Mouse (Mus musculus) adrenal gland, adult (tissue): Measurements from ENCODE around the gene Il34.

Experiments
- DNase-seq, 2 experiments: peaks; one replicate each; pipeline ENCODE4 v3.0.0; 2022 to 2023; ENCODE audit warnings: low spot score in 1 of 2; ENCODE audit not compliant: inconsistent age in 2 of 2

The Il34 gene

GRCm38 (mm10) chr8:110741816-110742451 lies 63.8 kb downstream of the Il34 start:
- no peak for DNase-seq

- no peak for DNase-seq
Observed at GRCm38 (mm10) chr8:110740629-110741175, 65.0 kb downstream of the Il34 start.

GRCm38 (mm10) chr8:110738591-110739195 lies 67.0 kb downstream of the Il34 start:
- no peak for DNase-seq

- no peak for DNase-seq
Observed at GRCm38 (mm10) chr8:110733036-110733435, 72.7 kb downstream of the Il34 start.

- no peak for DNase-seq
Observed at GRCm38 (mm10) chr8:110731346-110731859, 74.3 kb downstream of the Il34 start.

GRCm38 (mm10) chr8:110726893-110727292 lies 78.8 kb downstream of the Il34 start:
- DNase-seq, result peak; percentile 56 to 84

- peak in 1 of 2 experiments; percentile 69 for DNase-seq
Observed at GRCm38 (mm10) chr8:110725084-110725838, 80.5 kb downstream of the Il34 start.

GRCm38 (mm10) chr8:110724493-110724892 lies 81.2 kb downstream of the Il34 start:
- no peak for DNase-seq

- no peak for DNase-seq
Observed at GRCm38 (mm10) chr8:110722414-110723011, 83.2 kb downstream of the Il34 start.

GRCm38 (mm10) chr8:110721606-110722413 lies 83.9 kb downstream of the Il34 start:
- peak in 1 of 2 experiments; percentile 85 for DNase-seq

GRCm38 (mm10) chr8:110720685-110721598 lies 84.8 kb downstream of the Il34 start, which contains the start of gene Mtss1l:
Gene Mtss1l (plus strand): TSS chr8:110721476.
- peak; percentile 86 to 91 for DNase-seq

GRCm38 (mm10) chr8:110719898-110720653 lies 85.6 kb downstream of the Il34 start:
- no peak for DNase-seq

- DNase-seq, result peak; percentile 47 to 67
Observed at GRCm38 (mm10) chr8:110718969-110719670, 86.6 kb downstream of the Il34 start.

- no peak for DNase-seq
Observed at GRCm38 (mm10) chr8:110718209-110718968, 87.3 kb downstream of the Il34 start.

GRCm38 (mm10) chr8:110717131-110717530 lies 88.6 kb downstream of the Il34 start:
- no peak for DNase-seq

GRCm38 (mm10) chr8:110716075-110716474 lies 89.6 kb downstream of the Il34 start:
- peak; percentile 85 to 94 for DNase-seq
